Mouse (Mus musculus) cerebellum, postnatal 10 days (tissue): ENCODE data around the gene Hoxa13.

Source experiments
- DNase-seq, 2 experiments: peaks; one replicate each; pipeline ENCODE4 v3.0.0; 2021; ENCODE audit warnings: mixed read lengths in 2 of 2

The Hoxa13 gene

GRCm38 (mm10) chr6:52268756-52269155 is 8.1 kb upstream of the Hoxa13 start:
- DNase-seq = no peak

- no peak for DNase-seq
These were observed 7.7 kb upstream of the Hoxa13 start for GRCm38 (mm10) chr6:52268341-52268740.

- no peak for DNase-seq
These were observed 7.0 kb upstream of the Hoxa13 start for GRCm38 (mm10) chr6:52267691-52268090.

GRCm38 (mm10) chr6:52267221-52267620 is 6.5 kb upstream of the Hoxa13 start:
- no peak for DNase-seq

- no peak for DNase-seq
These were observed 5.9 kb upstream of the Hoxa13 start for GRCm38 (mm10) chr6:52266666-52266985.

- DNase-seq = peak in 1 of 2 experiments; percentile 28
These were observed 5.4 kb upstream of the Hoxa13 start for GRCm38 (mm10) chr6:52265913-52266665.

- peak in 1 of 2 experiments; percentile 15 for DNase-seq
These were observed 4.7 kb upstream of the Hoxa13 start for GRCm38 (mm10) chr6:52265306-52265912.

- DNase-seq = peak in 1 of 2 experiments; percentile 25
These were observed 3.6 kb upstream of the Hoxa13 start for GRCm38 (mm10) chr6:52264106-52264790.

GRCm38 (mm10) chr6:52263321-52263585 is 2.6 kb upstream of the Hoxa13 start:
- DNase-seq = no peak

GRCm38 (mm10) chr6:52262463-52263320 is 2.0 kb upstream of the Hoxa13 start:
- DNase-seq = peak in 1 of 2 experiments; percentile 49

GRCm38 (mm10) chr6:52261751-52262462 is 1.2 kb upstream of the Hoxa13 start:
- DNase-seq = peak in 1 of 2 experiments; percentile 25

GRCm38 (mm10) chr6:52259811-52260261 is 844 bp downstream of the Hoxa13 start:
- DNase-seq = peak in 1 of 2 experiments; percentile 37

GRCm38 (mm10) chr6:52259081-52259790 is 1.4 kb downstream of the Hoxa13 start:
- DNase-seq = peak in 1 of 2 experiments; percentile 48

- peak; percentile 91 to 93 for DNase-seq
These were observed 3.7 kb downstream of the Hoxa13 start for GRCm38 (mm10) chr6:52256956-52257355.

- peak in 1 of 2 experiments; percentile 62 for DNase-seq
These were observed 6.9 kb downstream of the Hoxa13 start for GRCm38 (mm10) chr6:52253511-52254500.

- peak in 1 of 2 experiments; percentile 46 for DNase-seq
These were observed 7.8 kb downstream of the Hoxa13 start for GRCm38 (mm10) chr6:52252775-52253376.

- no peak for DNase-seq
These were observed 8.5 kb downstream of the Hoxa13 start for GRCm38 (mm10) chr6:52252016-52252774.

- DNase-seq = no peak
These were observed 9.4 kb downstream of the Hoxa13 start for GRCm38 (mm10) chr6:52251177-52251879.
